Mouse (Mus musculus) erythroblast, embryonic 14.5 days (primary cell): ENCODE results near the gene Gdi2. TPM values are rescaled to one million over a fixed set of nuclear protein-coding genes. Genes with fewer than 3 reads are reported as not detected.
"Not testable (repeated sequence)": the region's sequence is repeated elsewhere in the genome, so short reads cannot be mapped to it uniquely, and the experiment has no call there.

Experiments used
- H3K27me3 ChIP-seq: 2 replicates; pipeline ENCODE4 v1.6.1; 2012; ENCODE audit warnings: inconsistent platforms; ENCODE audit not compliant: control insufficient read depth
- H3K36me3 ChIP-seq: 2 replicates; pipeline ENCODE4 v1.6.1; 2012; ENCODE audit warnings: mild to moderate bottlenecking, inconsistent platforms; ENCODE audit not compliant: control insufficient read depth
- H3K4me1 ChIP-seq: 2 replicates; pipeline ENCODE4 v1.6.1; 2012; ENCODE audit warnings: inconsistent platforms; ENCODE audit not compliant: control insufficient read depth
- H3K4me3 ChIP-seq: replicated peaks from 2 replicates; pipeline ENCODE3; 2012; ENCODE audit warnings: moderate library complexity, mild to moderate bottlenecking, inconsistent platforms
- H3K9me3 ChIP-seq: 2 replicates; pipeline ENCODE4 v1.6.1; 2012; ENCODE audit warnings: low read length, inconsistent platforms, mixed read lengths; ENCODE audit not compliant: control insufficient read depth
- GATA1 ChIP-seq: IDR thresholded peaks from 2 replicates; pipeline ENCODE4 v1.6.1; 2012; ENCODE audit warnings: low read length, inconsistent platforms, mixed read lengths
- TAL1 ChIP-seq: IDR thresholded peaks from 3 replicates; pipeline ENCODE4 v1.6.1; 2012; ENCODE audit warnings: low read length, inconsistent platforms, mixed read lengths
- polyA plus RNA-seq: library from polyadenylated mRNA; stranded (reverse); fragments of >175 nt; gene quantifications from 2 replicates; pipeline ENCODE4 v1.2.3, GENCODE M21; 2012

The Gdi2 gene
- polyA plus RNA-seq, 1 experiment: 6.2 TPM

DNA sequence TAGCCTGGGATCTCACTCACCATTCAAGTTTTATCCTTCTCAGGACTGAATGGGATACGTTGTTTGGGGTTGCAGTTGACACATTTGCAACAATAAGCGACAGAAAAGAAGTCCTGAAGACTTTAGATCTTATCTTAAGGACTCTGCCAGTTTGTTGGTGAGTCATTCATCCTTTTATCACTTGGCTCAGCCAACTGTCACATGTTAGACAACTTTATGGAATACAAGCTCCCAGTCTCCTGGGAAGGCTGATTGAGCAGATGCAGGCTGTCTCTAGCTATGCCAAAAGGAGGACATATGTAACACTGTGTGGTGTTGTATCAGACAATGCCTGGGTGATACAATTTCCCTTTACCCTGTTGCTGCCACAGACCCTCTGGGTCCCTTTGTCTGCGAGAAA lies 7.4 kb upstream of the Gdi2 start:
- no peaks in the 10 kb centered on the region for H3K9me3 ChIP-seq
- H3K36me3 ChIP-seq: no peaks in the 10 kb centered on the region
- no peak overlapping the region for H3K4me3 ChIP-seq
- peaks cover 10% of the 10 kb centered on the region for H3K4me1 ChIP-seq
- no peak for TF ChIP-seq TAL1
- no peak for TF ChIP-seq GATA1
- H3K27me3 ChIP-seq: no peaks in the 10 kb centered on the region

DNA sequence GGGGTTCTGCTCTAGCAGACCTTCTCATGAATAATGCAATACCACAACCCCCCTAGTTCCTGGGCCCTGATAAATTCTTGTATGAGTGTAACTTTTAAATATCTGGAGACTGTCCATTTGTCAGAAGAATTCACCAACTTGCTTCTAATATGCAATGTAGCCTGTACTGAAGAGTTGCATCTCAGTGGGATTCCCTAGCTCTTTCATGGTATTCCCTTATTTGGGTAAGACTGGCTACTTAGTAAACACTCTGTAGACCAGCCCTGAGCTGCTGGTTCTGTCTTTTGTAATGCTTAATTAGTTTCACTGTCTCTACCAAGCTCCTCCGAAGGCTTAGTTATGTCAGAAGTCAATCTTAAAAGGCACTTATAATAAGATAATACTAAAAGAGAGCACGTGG lies 6.7 kb upstream of the Gdi2 start:
- H3K4me1 ChIP-seq: peaks cover 10% of the 10 kb centered on the region
- H3K27me3 ChIP-seq, H3K9me3 ChIP-seq, H3K4me3 ChIP-seq, H3K36me3 ChIP-seq: not testable (repeated sequence)

DNA sequence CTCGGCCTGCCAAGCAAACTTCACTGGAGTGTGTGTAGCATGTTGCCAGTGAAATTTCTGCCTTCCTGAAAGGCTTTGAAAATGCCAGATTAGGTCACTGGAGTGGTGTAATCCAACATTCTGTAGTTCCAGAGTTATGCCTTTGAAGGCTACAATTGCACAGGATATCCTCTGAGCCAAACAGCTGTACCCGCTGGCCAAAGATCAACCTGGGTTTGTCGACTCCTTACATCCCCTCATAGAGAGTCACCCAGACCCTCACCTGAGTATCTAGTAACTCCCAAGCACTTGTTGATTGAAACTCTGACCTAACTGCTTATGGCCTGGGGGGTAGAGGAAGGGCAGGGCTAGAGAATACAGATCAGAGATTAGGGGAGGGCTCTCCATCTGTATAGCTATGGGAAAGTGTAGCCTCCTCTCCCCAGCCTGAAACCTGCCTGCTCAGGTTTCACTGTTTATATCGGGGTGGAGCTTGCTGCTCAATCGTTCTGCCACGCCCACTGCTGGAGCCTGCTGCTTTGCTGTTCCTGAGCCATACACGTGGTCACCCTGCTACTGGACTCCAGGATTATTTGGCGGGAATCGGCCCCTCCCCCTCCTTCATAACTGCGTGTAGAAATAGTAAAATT lies 6.1 kb upstream of the Gdi2 start:
- no peaks in the 10 kb centered on the region for H3K36me3 ChIP-seq
- TF ChIP-seq TAL1 (no peak), GATA1 (no peak)
- H3K4me3 ChIP-seq: no peak overlapping the region
- no peaks in the 10 kb centered on the region for H3K9me3 ChIP-seq
- H3K27me3 ChIP-seq: no peaks in the 10 kb centered on the region
- H3K4me1 ChIP-seq: peaks cover 12% of the 10 kb centered on the region

DNA sequence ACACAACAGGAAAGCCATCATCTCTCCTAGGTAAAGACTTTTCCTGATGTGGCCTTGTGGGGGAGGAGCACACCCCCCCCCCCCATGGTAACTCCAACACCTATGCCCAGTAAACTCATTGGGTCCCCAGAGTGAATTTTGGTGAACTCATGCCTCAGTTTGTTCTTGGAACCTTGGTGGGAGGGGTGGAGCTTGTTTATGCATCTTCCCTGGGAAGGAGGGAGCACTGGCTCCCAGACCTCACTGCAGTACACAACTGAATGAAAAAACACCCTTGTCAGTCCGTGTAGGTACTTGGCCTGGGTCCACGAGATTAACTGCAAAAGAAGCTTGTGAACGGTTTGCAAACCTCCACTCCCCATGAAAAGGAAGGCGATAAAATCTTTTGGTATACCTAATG lies 5.4 kb upstream of the Gdi2 start:
- TF ChIP-seq GATA1: no peak
- no peak for TF ChIP-seq TAL1
- H3K36me3 ChIP-seq: no peaks in the 10 kb centered on the region
- no peaks in the 10 kb centered on the region for H3K27me3 ChIP-seq
- no peaks in the 10 kb centered on the region for H3K9me3 ChIP-seq
- peaks cover 19% of the 10 kb centered on the region for H3K4me1 ChIP-seq
- H3K4me3 ChIP-seq: no peak overlapping the region

DNA sequence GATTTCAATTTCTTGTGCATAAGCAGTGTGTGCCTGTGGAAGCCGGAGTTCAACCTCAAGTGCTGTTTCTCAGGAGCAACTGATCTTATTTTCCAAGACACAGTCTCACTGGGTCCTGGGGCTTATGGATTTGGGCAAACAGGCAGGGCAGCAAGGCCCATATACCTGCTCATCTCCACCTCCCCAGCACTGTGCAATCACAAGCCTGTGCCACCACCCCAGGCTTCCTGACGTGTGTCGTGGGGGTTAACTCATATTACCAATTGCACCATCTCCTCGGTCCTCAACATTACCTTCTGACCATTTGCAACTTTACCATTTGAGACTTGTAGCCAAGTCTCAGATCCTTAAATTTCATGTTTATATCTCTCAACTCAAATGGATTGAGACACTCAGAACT lies 3.7 kb upstream of the Gdi2 start:
- no peaks in the 10 kb centered on the region for H3K9me3 ChIP-seq
- no peak overlapping the region for H3K4me3 ChIP-seq
- TF ChIP-seq GATA1 (no peak), TAL1 (no peak)
- no peaks in the 10 kb centered on the region for H3K27me3 ChIP-seq
- H3K36me3 ChIP-seq: no peaks in the 10 kb centered on the region
- H3K4me1 ChIP-seq: peaks cover 24% of the 10 kb centered on the region

DNA sequence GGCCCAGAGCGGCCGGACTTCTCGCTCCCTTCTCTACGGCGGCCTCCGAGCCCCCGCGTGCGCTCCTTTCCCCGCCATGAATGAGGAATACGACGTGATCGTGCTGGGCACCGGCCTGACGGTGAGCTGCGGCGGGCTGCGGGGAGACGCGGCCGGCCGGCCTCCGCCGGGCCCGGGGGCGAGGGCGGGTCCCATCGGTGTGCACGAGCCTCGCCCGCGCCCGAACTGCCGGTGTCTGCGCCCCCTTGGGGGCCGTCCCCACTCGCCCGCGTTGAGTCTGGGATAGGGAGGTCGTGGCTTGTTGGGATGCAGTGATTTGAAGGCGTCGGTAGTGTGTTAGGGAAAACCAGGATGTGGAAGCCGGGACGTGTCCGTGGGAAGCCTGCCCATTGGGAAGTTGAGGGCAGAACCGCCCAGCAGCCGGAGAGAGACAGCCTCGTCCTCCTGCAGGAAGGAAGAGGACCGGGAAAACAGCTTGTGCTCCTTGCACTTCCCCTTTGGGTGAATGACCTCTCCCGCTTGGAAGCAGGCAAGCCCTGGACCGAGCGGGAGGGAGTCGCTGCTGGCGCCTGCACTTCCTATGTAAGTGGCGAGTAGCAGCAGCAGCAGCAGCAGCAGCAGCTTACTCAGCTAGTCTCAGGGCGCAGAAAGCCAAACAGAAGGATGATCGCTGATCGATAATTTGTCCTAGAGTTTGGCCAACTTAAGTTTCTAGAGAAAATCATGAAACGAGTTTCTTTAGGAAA lies 533 bp downstream of the Gdi2 start:
- Histone ChIP-seq H3K36me3 (peaks cover 11% of the 10 kb centered on the region), H3K9me3 (no peaks in the 10 kb centered on the region), H3K4me1 (peaks cover 35% of the 10 kb centered on the region), H3K4me3 (peak overlapping the region; percentile 89), H3K27me3 (no peaks in the 10 kb centered on the region)
- no peak for TF ChIP-seq TAL1
- TF ChIP-seq GATA1: no peak

DNA sequence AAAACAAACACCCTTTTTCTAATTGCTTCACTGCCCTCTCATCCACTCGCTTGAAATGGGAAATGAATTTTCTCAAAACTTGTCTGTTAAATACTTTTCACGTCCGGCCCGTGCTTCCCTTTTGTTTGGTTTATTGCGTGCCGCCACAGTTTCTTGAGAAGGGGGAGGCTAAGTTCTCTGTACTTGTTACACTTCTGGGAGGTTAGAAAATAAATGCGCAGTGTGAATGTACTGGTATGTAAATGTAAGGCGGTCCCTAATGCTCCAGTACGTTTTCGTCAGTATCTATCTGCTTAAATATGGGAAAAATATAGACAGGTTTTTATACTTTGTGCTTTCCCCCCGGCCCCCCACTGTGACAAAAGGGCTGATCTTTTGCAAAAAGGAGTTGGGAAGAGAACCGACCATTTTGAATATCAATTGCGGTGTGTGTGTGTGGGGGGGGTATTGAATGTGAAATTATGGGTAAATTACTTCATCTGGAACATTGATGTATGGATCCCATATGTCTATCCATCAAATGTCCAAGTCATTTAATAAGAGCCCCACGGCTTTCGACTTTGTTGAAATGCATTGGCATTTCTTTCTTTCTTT lies 1.2 kb downstream of the Gdi2 start:
- peaks cover 13% of the 10 kb centered on the region for H3K36me3 ChIP-seq
- no peak for TF ChIP-seq TAL1
- peaks cover 35% of the 10 kb centered on the region for H3K4me1 ChIP-seq
- peak overlapping the region; percentile 89 for H3K4me3 ChIP-seq
- no peaks in the 10 kb centered on the region for H3K9me3 ChIP-seq
- H3K27me3 ChIP-seq: no peaks in the 10 kb centered on the region

DNA sequence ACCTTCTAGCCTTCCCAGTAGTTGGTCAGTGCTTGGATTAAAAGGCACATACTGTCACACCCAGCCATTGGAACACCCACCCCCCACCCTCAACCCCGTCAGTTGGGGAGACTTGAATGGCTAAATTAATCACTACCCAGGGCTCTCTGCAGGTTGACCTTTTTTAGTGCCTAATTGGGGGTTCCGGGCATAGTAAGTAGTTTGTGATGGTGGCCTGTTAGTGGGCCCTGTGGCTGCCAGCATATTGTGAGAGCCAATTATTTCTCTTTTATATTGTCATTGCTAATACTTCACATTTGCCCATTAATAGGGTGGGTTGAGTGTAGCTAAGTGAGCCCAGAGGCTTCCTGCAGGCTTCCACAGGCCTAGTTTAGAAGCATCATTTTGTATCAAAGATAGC lies 2.3 kb downstream of the Gdi2 start:
- no peak for TF ChIP-seq TAL1
- no peak for TF ChIP-seq GATA1
- Histone ChIP-seq H3K9me3 (no peaks in the 10 kb centered on the region), H3K36me3 (peaks cover 18% of the 10 kb centered on the region), H3K4me1 (peaks cover 35% of the 10 kb centered on the region), H3K27me3 (no peaks in the 10 kb centered on the region), H3K4me3 (peak overlapping the region; percentile 89)

DNA sequence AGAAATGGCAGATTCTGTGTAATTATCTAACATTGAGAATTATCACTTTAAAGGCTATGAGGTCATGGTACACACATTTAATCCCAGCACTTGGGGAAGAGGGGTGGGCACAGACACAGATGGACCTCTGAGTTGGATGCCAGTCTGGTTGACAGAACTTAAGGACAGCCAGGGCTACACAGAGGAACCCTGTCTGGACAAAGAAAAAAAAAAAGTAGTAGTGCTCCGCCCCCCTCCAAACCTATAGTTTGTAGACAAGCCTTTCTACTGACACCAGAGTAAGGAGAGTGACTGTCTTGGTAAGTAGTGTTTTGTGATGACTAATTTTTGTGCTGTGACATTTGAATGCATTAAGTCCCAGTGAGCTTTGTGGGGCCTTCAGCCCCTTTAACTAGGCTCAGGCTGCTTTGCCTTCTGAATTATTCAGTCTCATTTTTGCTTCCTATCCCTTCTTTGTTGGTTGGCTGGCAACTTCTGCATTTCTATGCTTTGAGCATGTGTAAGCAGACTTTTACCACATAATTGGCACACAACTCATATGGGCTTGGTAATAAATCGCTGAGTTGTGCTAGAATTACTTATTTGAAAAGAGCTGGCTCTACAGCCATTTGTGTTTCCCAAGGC lies 3.4 kb downstream of the Gdi2 start:
- H3K4me3 ChIP-seq: no peak overlapping the region
- peaks cover 29% of the 10 kb centered on the region for H3K36me3 ChIP-seq
- peaks cover 35% of the 10 kb centered on the region for H3K4me1 ChIP-seq
- TF ChIP-seq GATA1 (no peak), TAL1 (no peak)
- no peaks in the 10 kb centered on the region for H3K27me3 ChIP-seq
- H3K9me3 ChIP-seq: no peaks in the 10 kb centered on the region
